Mouse (Mus musculus): ENCODE data around the gene 4930412O13Rik.
A peak's percentile ranks its signal among the peaks of the same experiment; 100 is the strongest.

Gene 4930412O13Rik

GRCm38 (mm10) chr2:9881051-9881591, at the start of gene 4930412O13Rik:
TSS of gene 4930412O13Rik (plus strand) at chr2:9881252.
- DNase-seq (ENCODE audit: low spot score): no peak

GRCm38 (mm10) chr2:9833712-9834111, 47.3 kb upstream of the 4930412O13Rik start:
- no peak for DNase-seq (ENCODE audit: low spot score)

GRCm38 (mm10) chr2:9835195-9835594, 45.9 kb upstream of the 4930412O13Rik start:
- DNase-seq (ENCODE audit: low spot score): no peak

DNA sequence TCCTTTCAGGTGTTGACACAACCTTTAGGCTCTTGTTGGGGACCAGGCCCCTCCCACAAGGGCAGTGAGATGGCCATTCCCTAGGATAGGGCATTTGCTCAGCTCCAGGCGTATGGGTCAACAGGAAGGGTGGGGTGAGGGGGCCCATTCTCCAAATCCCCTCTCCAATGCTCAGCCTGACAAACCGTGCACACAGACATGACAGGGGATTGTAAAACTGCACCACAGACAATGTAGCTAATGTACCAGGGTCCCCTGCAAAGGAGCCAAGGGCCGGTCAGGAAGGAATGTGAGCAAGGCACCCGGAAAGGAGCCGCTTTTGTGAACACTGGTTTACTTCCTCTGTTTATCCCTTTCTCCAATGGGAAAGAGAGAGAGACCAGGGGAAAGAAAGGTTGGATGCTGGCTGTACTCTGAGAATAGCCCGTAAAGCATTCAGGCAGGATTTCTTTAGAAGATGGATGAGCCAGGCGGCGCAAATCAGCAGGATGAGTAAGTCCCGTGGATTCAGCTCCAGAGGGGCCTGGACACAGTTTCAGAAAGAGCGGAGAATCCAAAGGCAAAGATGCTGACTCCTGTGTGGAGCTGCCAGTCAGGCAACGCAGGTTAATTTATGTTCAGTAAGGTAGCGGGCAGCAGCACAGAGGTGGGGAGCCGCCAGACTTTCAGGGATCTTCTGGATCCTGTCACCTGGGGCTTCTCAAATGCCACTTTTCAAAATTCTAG, 28.0 kb upstream of the 4930412O13Rik start:
- no peak for DNase-seq (ENCODE audit: low spot score)

GRCm38 (mm10) chr2:9855861-9856260, 25.2 kb upstream of the 4930412O13Rik start:
- DNase-seq (ENCODE audit: low spot score): no peak

GRCm38 (mm10) chr2:9860698-9861097, 20.4 kb upstream of the 4930412O13Rik start:
- DNase-seq (ENCODE audit: low spot score): no peak

DNA sequence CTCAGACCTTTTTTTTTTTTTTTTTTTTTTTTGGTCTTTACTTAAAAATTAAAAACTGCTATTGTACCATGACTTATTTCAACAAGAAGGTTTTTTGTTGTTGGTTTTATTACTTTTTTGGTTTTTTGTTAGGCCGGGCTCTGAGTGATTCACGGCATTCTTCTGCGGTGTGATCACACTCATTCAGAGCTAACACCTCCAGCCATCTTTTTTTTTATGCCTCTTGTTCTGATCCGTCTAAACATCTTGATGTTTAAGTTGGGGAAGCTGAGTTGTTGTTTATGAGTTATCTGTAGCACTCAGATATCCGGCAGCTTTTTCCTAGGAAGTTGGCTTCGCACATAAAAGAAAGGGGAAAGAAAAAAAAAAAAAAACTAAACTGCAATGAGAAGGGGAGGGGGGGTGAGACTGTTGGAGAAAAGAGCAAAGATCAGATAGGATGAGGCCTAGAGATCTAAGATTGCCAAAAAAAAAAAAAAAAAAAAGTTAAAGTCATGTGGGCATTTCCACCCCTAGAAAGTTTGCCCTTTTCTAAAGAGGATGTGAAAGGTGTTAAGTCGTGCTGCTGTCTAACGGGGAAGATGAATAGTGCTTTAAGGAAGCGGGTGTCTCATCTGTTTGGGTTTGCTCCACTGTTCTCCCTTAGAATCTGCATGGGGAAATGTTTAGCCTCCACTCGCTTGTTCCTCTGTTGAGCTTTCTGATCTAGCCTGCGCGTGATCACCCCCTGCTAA, 13.8 kb upstream of the 4930412O13Rik start:
- DNase-seq (ENCODE audit: low spot score): no peak

DNA sequence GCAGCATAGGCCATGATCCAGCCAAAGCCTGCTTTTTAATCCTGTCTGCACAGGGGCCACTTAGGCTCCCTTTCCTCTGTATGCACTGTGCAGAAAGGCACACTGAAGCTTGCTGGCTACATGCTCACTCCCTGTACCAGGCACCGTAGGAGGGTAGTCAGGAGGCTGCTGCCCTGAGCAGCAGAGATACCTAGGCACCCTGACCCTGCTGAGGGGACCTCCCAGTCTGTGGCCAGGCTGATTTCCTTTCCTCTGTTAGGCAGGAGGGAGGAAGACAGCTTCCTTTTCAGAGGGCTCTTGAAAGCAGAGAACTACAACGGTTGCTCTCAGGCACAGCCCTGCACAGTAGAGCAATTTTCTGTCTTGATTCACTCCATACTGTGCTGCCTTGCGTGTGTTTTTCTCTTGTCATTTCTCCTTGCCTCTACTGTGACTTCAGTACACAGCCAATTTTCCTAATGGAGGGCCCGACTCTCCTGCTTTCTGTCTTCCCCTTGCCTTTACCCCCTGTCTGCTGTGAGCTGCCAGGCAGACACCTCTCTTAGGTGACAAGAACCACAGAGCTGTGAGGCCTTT, 9.8 kb upstream of the 4930412O13Rik start:
- DNase-seq (ENCODE audit: low spot score): no peak

GRCm38 (mm10) chr2:9871798-9872197, 9.3 kb upstream of the 4930412O13Rik start:
- DNase-seq (ENCODE audit: low spot score): no peak

DNA sequence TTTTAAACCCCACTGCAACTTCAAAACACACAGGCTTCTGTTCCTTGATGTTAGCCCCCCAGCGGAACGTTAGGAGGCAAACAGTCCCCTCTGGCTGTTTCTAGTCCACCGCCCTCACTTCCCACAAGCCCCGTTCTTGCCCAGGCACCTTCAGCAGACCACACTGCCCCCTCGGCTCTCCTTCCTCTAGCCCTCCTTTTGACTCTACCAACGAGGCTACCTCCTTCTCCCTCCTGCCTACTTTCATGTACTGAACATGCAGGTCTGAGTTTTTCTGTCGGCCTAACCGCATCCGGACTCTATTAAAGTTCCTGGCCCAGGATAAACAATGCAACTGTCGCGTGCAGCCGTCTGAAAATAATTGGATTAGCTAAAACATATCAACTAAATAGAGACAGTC, 8.4 kb upstream of the 4930412O13Rik start:
- DNase-seq (ENCODE audit: low spot score): no peak

GRCm38 (mm10) chr2:9873757-9874156, 7.3 kb upstream of the 4930412O13Rik start:
- no peak for DNase-seq (ENCODE audit: low spot score)

GRCm38 (mm10) chr2:9874467-9875219, 6.4 kb upstream of the 4930412O13Rik start:
- DNase-seq (ENCODE audit: low spot score): no peak

DNA sequence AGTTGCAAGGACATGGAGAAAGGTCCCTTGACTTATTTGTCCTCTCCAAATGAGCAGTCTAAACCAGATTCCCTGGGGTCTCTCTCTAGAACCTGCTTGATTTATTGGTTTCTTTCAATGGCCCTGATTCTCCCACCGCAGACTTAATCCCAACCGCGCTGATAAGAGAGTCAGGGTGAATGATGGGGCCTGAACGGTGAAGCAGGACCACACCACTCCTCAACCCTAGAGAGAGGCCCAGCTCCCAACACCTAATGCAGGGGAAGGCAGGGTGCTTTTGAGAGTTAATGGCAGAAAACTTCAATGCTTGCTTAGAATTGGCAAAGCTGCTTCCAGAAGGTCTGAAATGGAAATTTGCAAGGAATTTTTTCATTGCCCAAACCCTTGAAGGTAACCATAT, 5.8 kb upstream of the 4930412O13Rik start:
- no peak for DNase-seq (ENCODE audit: low spot score)

- DNase-seq (ENCODE audit: low spot score): no peak
These were observed 5.2 kb upstream of the 4930412O13Rik start for GRCm38 (mm10) chr2:9875676-9876357.

DNA sequence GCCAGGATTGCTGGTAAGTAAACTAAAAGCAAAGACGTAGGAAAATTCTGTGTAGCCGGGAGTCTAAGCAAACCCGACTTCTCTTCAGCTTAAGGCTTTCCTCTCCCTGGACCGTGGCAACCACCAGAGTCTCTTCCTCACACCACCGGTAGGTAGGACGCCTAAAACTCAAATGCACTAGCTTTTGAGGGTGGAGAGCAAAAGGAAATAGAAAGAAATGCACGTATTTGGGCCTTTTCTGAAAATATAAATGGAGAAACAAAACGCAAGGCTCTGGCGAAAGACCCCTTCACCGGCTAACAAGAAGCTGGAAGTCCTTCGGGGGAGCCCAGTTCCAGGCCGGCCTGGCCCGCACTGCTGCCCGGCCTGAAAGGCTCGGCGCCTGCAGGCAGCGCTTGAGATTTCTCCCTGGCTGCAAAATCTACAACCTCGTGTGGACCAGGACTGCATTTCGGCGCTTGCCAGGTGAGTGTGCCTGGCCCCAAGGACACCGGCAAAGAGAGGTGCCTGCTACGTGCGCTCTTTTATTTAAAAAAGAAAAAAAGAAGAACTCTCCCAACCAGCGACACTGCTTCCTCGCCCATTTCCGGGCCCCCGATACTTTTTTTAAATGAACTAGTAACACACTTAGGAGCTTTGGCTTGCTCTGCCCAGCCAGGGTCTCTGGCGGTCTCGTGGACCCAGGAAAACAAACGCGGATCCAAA, 4.3 kb upstream of the 4930412O13Rik start:
- DNase-seq (ENCODE audit: low spot score): no peak

DNA sequence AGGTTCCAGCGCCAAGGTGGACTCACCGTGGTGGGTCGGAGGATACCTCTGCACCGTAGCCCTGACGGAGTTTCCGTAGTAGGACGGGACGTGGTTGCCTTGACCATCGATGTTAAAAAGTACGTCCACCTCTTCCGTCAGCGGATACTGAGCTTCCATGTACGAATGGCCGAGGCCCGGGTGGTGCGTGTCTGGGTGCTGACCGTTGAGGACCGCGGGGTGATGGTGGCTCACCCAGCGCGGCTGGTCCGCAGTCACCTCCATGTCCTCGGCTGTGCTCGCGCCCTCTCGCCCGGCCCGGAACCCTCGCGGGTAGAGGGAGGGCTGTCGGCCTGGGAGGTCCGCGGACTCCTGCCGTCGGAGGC, 3.7 kb upstream of the 4930412O13Rik start:
- DNase-seq (ENCODE audit: low spot score): no peak

DNA sequence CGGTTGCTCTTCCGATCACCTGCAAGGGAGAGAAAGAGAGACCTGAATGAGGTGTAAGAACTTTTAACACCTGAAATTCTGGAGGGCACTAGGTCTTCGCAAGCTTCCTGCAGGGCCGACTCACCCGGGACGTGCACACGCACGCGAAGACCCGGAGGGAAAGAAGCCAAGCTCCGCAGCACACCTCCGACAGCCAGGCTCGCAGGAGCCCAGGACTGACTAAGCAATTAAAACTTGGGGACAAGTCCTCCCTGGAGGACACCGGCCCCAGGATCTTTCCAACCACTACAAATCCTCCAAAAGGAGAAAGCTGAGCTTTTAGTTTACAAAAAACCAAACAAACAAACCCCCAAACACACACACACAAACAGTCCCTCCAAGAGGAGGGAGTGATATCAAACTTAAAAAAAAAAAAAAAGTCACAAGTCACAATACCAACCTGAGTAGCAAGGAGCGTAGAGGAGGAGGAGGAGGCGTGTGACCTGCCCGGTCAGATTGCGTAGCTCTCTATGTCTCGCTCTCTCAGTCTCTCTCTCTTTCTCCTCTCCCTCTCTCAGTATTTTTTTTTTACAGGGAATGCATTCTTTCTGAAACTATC, 3.0 kb upstream of the 4930412O13Rik start:
- DNase-seq (ENCODE audit: low spot score): no peak

GRCm38 (mm10) chr2:9878564-9879081, 2.4 kb upstream of the 4930412O13Rik start:
- no peak for DNase-seq (ENCODE audit: low spot score)

- no peak for DNase-seq (ENCODE audit: low spot score)
These were observed 2.0 kb upstream of the 4930412O13Rik start for GRCm38 (mm10) chr2:9879092-9879491.

GRCm38 (mm10) chr2:9879493-9879892, 1.6 kb upstream of the 4930412O13Rik start:
- DNase-seq (ENCODE audit: low spot score): peak; percentile 83

Data from ovary, postnatal 14 days (tissue).